Mouse (Mus musculus) hindbrain, embryonic 14.5 days (tissue): ENCODE data around the gene Siah3. TPM values are rescaled to one million over a fixed set of nuclear protein-coding genes. Genes with fewer than 3 reads are reported as not detected.

Experiments
- ATAC-seq: fragments of 200-750 bp; cut with Nextera tagmentation; 2 replicates; pipeline ENCODE4 v1.8.0; 2017; ENCODE audit warnings: moderate number of reproducible peaks, mild to moderate bottlenecking, moderate TSS enrichment, moderate library complexity; ENCODE audit not compliant: low FRiP score
- DNase-seq: peaks from one replicate; pipeline ENCODE4 v3.0.0-alpha.2; 2015; ENCODE audit warnings: low spot score
- H3K27ac ChIP-seq: fragments of 300-500 bp; sonication (generic); 2 replicates; pipeline ENCODE4 v1.5.1; 2014; ENCODE audit warnings: mild to moderate bottlenecking, moderate library complexity
- H3K27me3 ChIP-seq: fragments of 300-500 bp; sonication (generic); 2 replicates; pipeline ENCODE4 v1.6.1; 2014; ENCODE audit warnings: mild to moderate bottlenecking, low read length, mixed read lengths; ENCODE audit not compliant: control insufficient read depth, insufficient read depth
- H3K36me3 ChIP-seq: fragments of 300-500 bp; sonication (generic); replicated peaks from 2 replicates; pipeline ENCODE4 v1.6.1; 2014; ENCODE audit not compliant: control insufficient read depth, insufficient read depth
- H3K4me1 ChIP-seq: fragments of 300-500 bp; sonication (generic); replicated peaks from 2 replicates; pipeline ENCODE4 v1.6.1; 2014; ENCODE audit warnings: antibody characterized with exemption, low read length, mixed read lengths; ENCODE audit not compliant: control insufficient read depth, insufficient read depth
- H3K4me2 ChIP-seq: fragments of 300-500 bp; sonication (generic); replicated peaks from 2 replicates; pipeline ENCODE4 v1.6.1; 2014; ENCODE audit warnings: mild to moderate bottlenecking, moderate library complexity
- H3K4me3 ChIP-seq: fragments of 300-500 bp; sonication (generic); replicated peaks from 2 replicates; pipeline ENCODE4 v1.5.1; 2014; ENCODE audit warnings: mild to moderate bottlenecking, low read length
- H3K9ac ChIP-seq: fragments of 300-500 bp; sonication (generic); 2 replicates; pipeline ENCODE4 v1.6.1; 2014
- H3K9me3 ChIP-seq: fragments of 300-500 bp; sonication (generic); 2 replicates; pipeline ENCODE4 v1.6.1; 2016; ENCODE audit warnings: low read length; ENCODE audit not compliant: control insufficient read depth
- WGBS: fragments of 180-500 bp; shearing (Covaris S2); extraction: QIAGEN DNeasy Blood & Tissue Kit; methylation state at CpG from one replicate; pipeline ENCODE4 v1.1.7; 2014; 5-methylcytosine and 5-hydroxymethylcytosine counted together
- polyA plus RNA-seq: library from polyadenylated mRNA; unstranded; fragments of >200 nt; fragmentation: Nextera tagmentation; extraction: Ambion mirVana; gene quantifications from 2 replicates; pipeline ENCODE4 v1.2.1, GENCODE M21; 2014

Gene Siah3
- polyA plus RNA-seq, 1 experiment from 2014 or later: 7.7 TPM

- Histone ChIP-seq H3K27me3 (no peaks in the 10 kb centered on the region), H3K4me1 (peaks cover 44% of the 10 kb centered on the region), H3K36me3 (no peaks in the 10 kb centered on the region), H3K4me2 (peak overlapping the region; percentile 89; the same call in 1 of the 2 replicates), H3K4me3 (no peak overlapping the region), H3K9me3 (no peaks in the 10 kb centered on the region), H3K9ac (no peak overlapping the region), H3K27ac (no peak overlapping the region)
- ATAC-seq (no peak), DNase-seq (no peak)
- 84% methylated on average over 10 of the region's 10 CpGs for WGBS
These were observed 3.6 kb downstream of the Siah3 start for GRCm38 (mm10) chr14:75459431-75459830.

GRCm38 (mm10) chr14:75459991-75460390 is 4.2 kb downstream of the Siah3 start:
- 35% methylated on average over 3 of the region's 3 CpGs for WGBS
- no peak overlapping the region for H3K9ac ChIP-seq
- ATAC-seq: no peak
- H3K4me3 ChIP-seq: no peak overlapping the region
- peak; percentile 54 for DNase-seq
- no peaks in the 10 kb centered on the region for H3K36me3 ChIP-seq
- H3K9me3 ChIP-seq: no peaks in the 10 kb centered on the region
- H3K4me1 ChIP-seq: peaks cover 38% of the 10 kb centered on the region
- no peak overlapping the region for H3K27ac ChIP-seq
- no peaks in the 10 kb centered on the region for H3K27me3 ChIP-seq
- 0 out of 2 replicates have a peak overlapping the region, but pooled peaks have one; percentile 8 for H3K4me2 ChIP-seq

GRCm38 (mm10) chr14:75460436-75460835 is 4.7 kb downstream of the Siah3 start:
- no peaks in the 10 kb centered on the region for H3K27me3 ChIP-seq
- no peak overlapping the region for H3K27ac ChIP-seq
- H3K9ac ChIP-seq: no peak overlapping the region
- no peaks in the 10 kb centered on the region for H3K36me3 ChIP-seq
- 0 out of 2 replicates have a peak overlapping the region, but pooled peaks have one; percentile 8 for H3K4me2 ChIP-seq
- 38% methylated on average over 3 of the region's 3 CpGs for WGBS
- H3K4me1 ChIP-seq: peaks cover 34% of the 10 kb centered on the region
- ATAC-seq (no peak), DNase-seq (no peak)
- no peak overlapping the region for H3K4me3 ChIP-seq
- no peaks in the 10 kb centered on the region for H3K9me3 ChIP-seq

- Histone ChIP-seq H3K4me2 (no peak overlapping the region), H3K4me3 (no peak overlapping the region), H3K27ac (no peak overlapping the region), H3K36me3 (no peaks in the 10 kb centered on the region), H3K27me3 (no peaks in the 10 kb centered on the region), H3K9me3 (no peaks in the 10 kb centered on the region), H3K9ac (no peak overlapping the region), H3K4me1 (peaks cover 25% of the 10 kb centered on the region; the same call in 1 of the 2 replicates)
- no peak for DNase-seq
- WGBS: 86% methylated on average over 4 of the region's 4 CpGs
- ATAC-seq: no peak
These were observed 6.0 kb downstream of the Siah3 start for GRCm38 (mm10) chr14:75461770-75462169.

- H3K4me1 ChIP-seq: peaks cover 16% of the 10 kb centered on the region; the same call in 1 of the 2 replicates
- no peak for ATAC-seq
These were observed 7.4 kb downstream of the Siah3 start for GRCm38 (mm10) chr14:75463171-75463570.

GRCm38 (mm10) chr14:75468941-75469340 is 13.2 kb downstream of the Siah3 start:
- no peak for ATAC-seq
- Histone ChIP-seq H3K36me3 (no peaks in the 10 kb centered on the region), H3K27ac (no peak overlapping the region), H3K27me3 (no peaks in the 10 kb centered on the region), H3K9me3 (no peaks in the 10 kb centered on the region), H3K4me1 (no peaks in the 10 kb centered on the region), H3K4me2 (no peak overlapping the region), H3K9ac (no peak overlapping the region), H3K4me3 (no peak overlapping the region)
- 87% methylated on average over 4 of the region's 4 CpGs for WGBS
- no peak for DNase-seq

More at GRCm38 (mm10) chr14:75463171-75463570, 7.4 kb downstream of the Siah3 start:
- no peak for DNase-seq
- Histone ChIP-seq H3K9ac (no peak overlapping the region), H3K27ac (no peak overlapping the region), H3K36me3 (no peaks in the 10 kb centered on the region), H3K27me3 (no peaks in the 10 kb centered on the region), H3K9me3 (no peaks in the 10 kb centered on the region), H3K4me3 (no peak overlapping the region), H3K4me2 (no peak overlapping the region)
- WGBS: 85% methylated on average over 4 of the region's 4 CpGs

- peak overlapping the region; percentile 49 for H3K27ac ChIP-seq
These were observed 17.5 kb downstream of the Siah3 start for GRCm38 (mm10) chr14:75473061-75473930.

GRCm38 (mm10) chr14:75475887-75476286 is 20.1 kb downstream of the Siah3 start:
- H3K9ac ChIP-seq: no peak overlapping the region
- H3K27ac ChIP-seq: no peak overlapping the region
- H3K27me3 ChIP-seq: no peaks in the 10 kb centered on the region
- DNase-seq (no peak), ATAC-seq (no peak)
- H3K36me3 ChIP-seq: no peaks in the 10 kb centered on the region
- H3K4me1 ChIP-seq: no peaks in the 10 kb centered on the region
- WGBS: 94% methylated on average over 2 of the region's 2 CpGs
- no peak overlapping the region for H3K4me2 ChIP-seq
- no peaks in the 10 kb centered on the region for H3K9me3 ChIP-seq
- H3K4me3 ChIP-seq: no peak overlapping the region

More at GRCm38 (mm10) chr14:75473061-75473930, 17.5 kb downstream of the Siah3 start:
- Histone ChIP-seq H3K36me3 (no peaks in the 10 kb centered on the region), H3K9ac (no peak overlapping the region), H3K27me3 (no peaks in the 10 kb centered on the region), H3K4me3 (no peak overlapping the region), H3K4me1 (no peaks in the 10 kb centered on the region), H3K9me3 (no peaks in the 10 kb centered on the region), H3K4me2 (no peak overlapping the region)
- WGBS: 59% methylated on average over 9 of the region's 9 CpGs
- peak; percentile 87 for ATAC-seq
- DNase-seq: peak; percentile 61

GRCm38 (mm10) chr14:75482231-75483175 is 26.7 kb downstream of the Siah3 start:
- H3K9me3 ChIP-seq: no peaks in the 10 kb centered on the region
- DNase-seq (no peak), ATAC-seq (peak; percentile 76)
- H3K27me3 ChIP-seq: no peaks in the 10 kb centered on the region
- 57% methylated on average over 15 of the region's 15 CpGs for WGBS
- no peak overlapping the region for H3K4me2 ChIP-seq
- no peak overlapping the region for H3K4me3 ChIP-seq
- H3K4me1 ChIP-seq: peaks cover 14% of the 10 kb centered on the region
- H3K27ac ChIP-seq: peak overlapping the region; percentile 34; the same call in 1 of the 2 replicates
- H3K36me3 ChIP-seq: no peaks in the 10 kb centered on the region
- H3K9ac ChIP-seq: no peak overlapping the region
